Mouse (Mus musculus) embryonic fibroblast, embryonic 13.5 days (primary cell): ENCODE measurements around the gene Cltb.

Source experiments
- CTCF ChIP-seq: IDR thresholded peaks from 2 replicates; pipeline ENCODE4 v1.5.1; 2011; ENCODE audit warnings: mild to moderate bottlenecking, control low read depth, low read length, moderate library complexity, borderline replicate concordance; ENCODE audit not compliant: insufficient read depth
- POLR2A ChIP-seq: IDR thresholded peaks from 2 replicates; pipeline ENCODE4 v1.6.1; 2011; ENCODE audit warnings: low read depth, mild to moderate bottlenecking, control low read depth, low read length, moderate library complexity

DNA sequence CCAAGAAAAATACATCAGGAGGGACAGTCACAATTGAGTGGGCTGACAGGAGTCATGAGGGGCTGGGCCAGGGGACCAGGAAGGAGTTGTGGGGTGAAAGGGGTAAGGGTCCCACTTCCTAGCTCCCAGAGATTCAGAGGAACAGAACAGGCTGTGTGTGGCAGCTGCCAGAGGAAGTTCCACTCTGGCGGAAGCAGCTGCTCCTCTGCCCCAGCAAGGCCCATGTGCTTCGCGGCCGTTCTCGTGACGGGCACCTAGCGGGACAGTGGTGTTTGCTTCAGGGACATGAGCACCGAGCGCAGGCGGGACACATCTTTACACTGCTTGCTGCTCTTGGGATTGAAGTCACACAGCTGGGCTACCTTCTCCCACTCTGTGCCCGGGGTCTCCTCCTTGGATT, 17.5 kb downstream of the Cltb start:
- TF ChIP-seq CTCF (no peak), POLR2A (no peak)
